Mouse (Mus musculus): Measurements from ENCODE around the gene Bnc2. TPM values are rescaled to one million over a fixed set of nuclear protein-coding genes. Genes with fewer than 3 reads are reported as not detected.

The Bnc2 gene
- polyA plus RNA-seq, 1 experiment from 2014 or later: 4.3 TPM

DNA sequence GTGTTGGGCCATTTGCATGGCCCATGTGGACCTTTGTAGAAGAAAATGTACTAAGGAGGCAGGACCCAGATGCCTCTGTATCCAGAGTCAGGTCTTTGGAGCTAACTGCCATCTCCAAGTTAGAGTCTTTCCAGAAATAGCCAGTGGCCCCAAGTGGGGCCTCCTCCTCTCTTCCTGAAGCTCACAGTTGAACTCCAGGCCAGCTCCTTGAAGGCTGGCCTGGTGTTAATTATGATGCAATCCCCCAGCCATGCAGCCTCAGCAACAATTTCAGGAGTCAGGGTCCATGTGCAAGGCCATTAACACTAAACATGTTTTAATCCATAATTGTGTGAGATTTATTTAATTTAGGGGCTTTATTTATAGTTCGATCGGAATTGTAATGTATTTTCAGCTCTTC, 427.7 kb downstream of the Bnc2 start:
- DNase-seq (ENCODE audit: low spot score): no peak

DNA sequence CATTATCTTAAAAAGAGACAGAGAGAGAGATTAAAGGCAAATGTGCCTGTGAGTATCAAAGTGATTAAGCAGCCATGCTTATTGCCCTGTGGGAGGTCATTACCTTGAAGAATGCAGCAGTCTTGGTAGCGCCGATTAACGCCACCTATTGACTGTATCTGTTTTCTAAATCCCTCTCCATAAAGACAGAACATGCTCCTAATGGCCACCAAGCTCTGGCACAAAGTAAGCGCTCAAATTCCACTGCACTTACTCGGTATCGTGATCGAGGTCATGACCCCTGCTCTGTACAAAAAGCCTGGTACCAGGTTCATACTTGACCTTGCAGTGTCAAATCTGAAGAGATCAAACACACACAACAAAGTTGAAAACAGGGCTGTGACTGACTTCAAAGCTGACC, 442.7 kb downstream of the Bnc2 start:
- DNase-seq (ENCODE audit: low spot score): no peak
- Histone ChIP-seq H3K9me3 (replicated peaks) (no peaks in the 10 kb centered on the region), H3K4me3 (no peak overlapping the region), H3K36me3 (no peaks in the 10 kb centered on the region), H3K27ac (replicated peaks) (no peak overlapping the region), H3K4me1 (peaks cover 4% of the 10 kb centered on the region; the same call in 1 of the 2 replicates), H3K27me3 (ENCODE audit: low read depth, poor library complexity, severe bottlenecking) (peaks cover 18% of the 10 kb centered on the region)
- WGBS: 63% methylated on average over 7 of the region's 7 CpGs

More for the DNA sequence above, 427.7 kb downstream of the Bnc2 start:
- Histone ChIP-seq H3K4me1 (no peaks in the 10 kb centered on the region), H3K27ac (replicated peaks) (no peak overlapping the region), H3K36me3 (no peaks in the 10 kb centered on the region), H3K4me3 (no peak overlapping the region), H3K9me3 (replicated peaks) (no peaks in the 10 kb centered on the region), H3K27me3 (ENCODE audit: low read depth, poor library complexity, severe bottlenecking) (0 out of 2 replicates have a peak, but pooled peaks cover 4% of the 10 kb centered on the region)
- 90% methylated on average over 2 of the region's 2 CpGs for WGBS

DNA sequence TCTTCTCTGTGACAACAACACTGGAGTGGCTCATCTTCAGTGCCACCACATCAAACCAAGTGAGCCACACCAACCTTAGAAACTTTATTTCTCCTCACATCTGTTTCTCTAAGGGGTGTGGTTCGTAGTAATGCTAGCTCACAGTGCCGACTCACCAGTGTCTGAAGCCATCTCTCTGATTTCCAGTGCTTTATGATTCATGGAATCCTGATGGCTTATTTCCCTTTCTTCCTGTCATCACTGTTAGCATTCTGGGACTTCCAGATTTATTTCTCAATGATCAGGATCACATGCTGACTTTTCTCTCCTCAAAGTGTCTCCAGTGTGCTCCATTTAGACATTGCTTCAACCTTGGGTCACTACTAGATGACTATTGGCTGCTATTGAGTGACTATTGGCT, 443.8 kb downstream of the Bnc2 start:
- peaks cover 17% of the 10 kb centered on the region for H3K27me3 ChIP-seq (ENCODE audit: low read depth, poor library complexity, severe bottlenecking)
- peaks cover 4% of the 10 kb centered on the region; the same call in 1 of the 2 replicates for H3K4me1 ChIP-seq
- no peaks in the 10 kb centered on the region for H3K9me3 ChIP-seq (replicated peaks)
- no peak for DNase-seq (ENCODE audit: low spot score)
- H3K4me3 ChIP-seq: no peak overlapping the region
- H3K27ac ChIP-seq (replicated peaks): no peak overlapping the region
- 93% methylated on average over 2 of the region's 2 CpGs for WGBS
- H3K36me3 ChIP-seq: no peaks in the 10 kb centered on the region

DNA sequence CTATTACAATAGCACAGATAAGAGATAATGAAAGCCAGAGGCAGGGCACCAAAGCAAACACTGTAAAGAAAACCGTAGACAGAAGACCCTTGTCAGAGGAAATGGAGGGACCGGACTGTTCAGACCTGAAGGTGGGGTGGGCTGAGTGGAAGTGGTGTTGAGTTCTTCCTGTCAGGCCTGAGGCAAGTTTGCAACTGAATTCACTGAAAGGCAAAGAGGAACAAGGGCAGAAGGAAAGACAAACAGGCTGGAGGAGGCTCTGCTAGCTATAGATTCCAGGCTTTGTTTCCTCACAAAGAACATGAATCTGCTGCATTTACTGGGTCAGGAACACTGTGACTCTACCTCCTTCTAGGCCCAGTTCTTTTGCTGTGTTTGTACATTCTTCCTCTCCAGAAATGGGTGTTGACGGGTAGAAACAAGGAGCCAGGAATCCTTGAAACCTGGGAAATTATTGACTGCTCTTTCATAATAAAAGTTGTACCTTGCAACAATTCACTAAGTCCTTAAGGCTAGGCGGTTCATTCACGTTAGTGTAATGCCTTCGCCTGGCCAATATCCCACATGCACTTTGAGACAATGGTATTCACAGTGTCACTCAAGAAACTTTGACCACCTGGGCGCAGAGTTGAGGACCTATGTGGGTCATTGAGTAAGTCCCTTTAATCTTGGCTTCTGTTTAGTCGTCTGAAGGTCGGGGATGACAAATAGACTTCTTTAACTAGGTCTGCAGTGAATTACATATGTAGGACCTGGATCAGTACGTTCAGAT, 445.7 kb downstream of the Bnc2 start:
- H3K4me1 ChIP-seq: peaks cover 7% of the 10 kb centered on the region; the same call in 1 of the 2 replicates
- 85% methylated on average over 10 of the region's 10 CpGs for WGBS
- no peak overlapping the region for H3K27ac ChIP-seq (replicated peaks)
- peaks cover 12% of the 10 kb centered on the region for H3K27me3 ChIP-seq (ENCODE audit: low read depth, poor library complexity, severe bottlenecking)
- DNase-seq (ENCODE audit: low spot score): no peak
- no peaks in the 10 kb centered on the region for H3K36me3 ChIP-seq
- no peaks in the 10 kb centered on the region for H3K9me3 ChIP-seq (replicated peaks)
- H3K4me3 ChIP-seq: no peak overlapping the region

- no peaks in the 10 kb centered on the region for H3K9me3 ChIP-seq (replicated peaks)
- H3K27me3 ChIP-seq (ENCODE audit: low read depth, poor library complexity, severe bottlenecking): peaks cover 12% of the 10 kb centered on the region
- H3K4me1 ChIP-seq: peaks cover 8% of the 10 kb centered on the region; the same call in 1 of the 2 replicates
- no peak for DNase-seq (ENCODE audit: low spot score)
- no peak overlapping the region for H3K27ac ChIP-seq (replicated peaks)
- WGBS: 92% methylated on average over 5 of the region's 5 CpGs
- H3K36me3 ChIP-seq: no peaks in the 10 kb centered on the region
- H3K4me3 ChIP-seq: no peak overlapping the region
These were observed 446.5 kb downstream of the Bnc2 start for GRCm38 (mm10) chr4:84228551-84228950.

Other genes starting within 250 kb of the Bnc2 start
- 5.2 and 5.4 TPM in 2 replicates for gene Cntln, start 209.0 kb upstream of the Bnc2 start, polyA plus RNA-seq (2016; fragmentation: Nextera tagmentation; extraction: Ambion mirVana)